Mouse (Mus musculus) liver (tissue): ENCODE results near the gene Zbtb20.

Experiments
- DNase-seq: peaks from one replicate; pipeline ENCODE4 v3.0.0-alpha.2; 2020; ENCODE audit warnings: mixed read lengths

The Zbtb20 gene

DNA sequence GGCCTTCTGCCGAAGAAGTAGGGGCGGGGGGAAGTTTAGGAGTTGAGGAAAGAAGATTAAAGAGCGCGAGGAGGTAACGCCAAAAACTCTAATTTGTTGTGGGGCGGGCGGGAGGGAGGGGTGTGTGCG, at the start of gene Zbtb20:
TSS of gene Zbtb20 (plus strand) at position 30 of the 129 bp plus-strand sequence.
- DNase-seq, result no peak

DNA sequence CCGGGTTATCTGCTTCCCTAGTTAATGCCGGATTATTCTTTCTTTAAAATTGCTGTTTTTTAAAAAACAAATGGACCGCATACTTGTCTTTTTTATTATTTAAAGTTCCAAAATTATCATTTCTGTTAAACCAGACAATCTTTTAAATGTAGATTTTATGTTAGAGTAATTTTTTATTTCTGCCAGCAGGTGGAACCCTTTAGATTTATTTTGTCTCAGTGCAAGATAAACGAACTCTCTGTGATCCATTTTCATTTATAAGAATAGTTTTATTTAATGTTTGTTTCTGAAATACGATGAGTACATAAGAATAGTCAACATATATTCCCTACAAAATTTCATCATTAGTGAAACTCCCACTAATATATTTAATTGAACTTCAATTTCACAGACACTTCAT, 39.7 kb upstream of the Zbtb20 start:
- no peak for DNase-seq

GRCm38 (mm10) chr16:42836404-42837120, 39.1 kb upstream of the Zbtb20 start:
- no peak for DNase-seq

DNA sequence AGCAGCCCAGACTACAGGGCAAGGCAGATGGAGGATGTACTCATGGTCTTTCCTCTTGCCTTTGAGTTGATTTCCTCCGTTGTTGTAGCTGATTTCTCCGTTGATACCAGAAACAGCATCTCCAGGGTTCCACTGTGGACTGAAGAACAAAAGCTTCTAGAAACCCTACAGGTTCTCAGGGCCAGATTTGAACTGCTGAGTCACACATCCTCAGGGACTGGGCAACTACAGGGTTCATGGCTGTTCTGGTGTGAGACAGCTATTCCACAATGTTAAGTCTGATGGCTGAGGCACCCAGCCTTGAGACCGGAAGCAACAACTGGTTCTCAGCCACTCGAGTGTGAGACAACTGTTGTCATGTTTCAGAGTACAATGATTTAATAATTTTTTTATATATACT, 37.5 kb upstream of the Zbtb20 start:
- DNase-seq, result no peak

GRCm38 (mm10) chr16:42857564-42858183, 18.0 kb upstream of the Zbtb20 start:
- DNase-seq, result no peak

- no peak for DNase-seq
These were observed 16.4 kb upstream of the Zbtb20 start for GRCm38 (mm10) chr16:42859251-42859650.

DNA sequence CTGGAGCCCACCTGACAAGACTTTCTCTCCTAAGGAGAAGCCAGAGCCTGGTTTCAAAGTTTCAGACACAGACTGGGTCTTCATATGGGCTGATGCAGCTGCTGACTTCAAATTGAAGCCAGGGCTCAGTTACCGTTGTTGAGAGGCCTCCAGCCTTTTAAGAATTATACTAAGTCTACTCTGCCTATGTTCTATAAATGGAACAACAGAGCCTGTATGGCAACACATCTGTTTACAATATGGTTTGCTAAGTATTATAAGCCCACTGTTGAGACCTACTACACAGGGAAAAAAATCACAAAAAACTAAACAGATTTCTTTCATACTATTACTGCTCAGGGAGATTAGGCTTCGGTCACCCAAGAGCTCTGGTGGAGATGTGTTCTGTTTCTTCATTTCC, 12.4 kb upstream of the Zbtb20 start:
- no peak for DNase-seq

- DNase-seq, result no peak
These were observed 9.6 kb upstream of the Zbtb20 start for GRCm38 (mm10) chr16:42866061-42866460.

- DNase-seq, result no peak
These were observed 3.6 kb upstream of the Zbtb20 start for GRCm38 (mm10) chr16:42872101-42872500.

GRCm38 (mm10) chr16:42873942-42874341, 1.7 kb upstream of the Zbtb20 start:
- no peak for DNase-seq

GRCm38 (mm10) chr16:42874456-42874855, 1.2 kb upstream of the Zbtb20 start:
- peak; percentile 33 for DNase-seq

DNA sequence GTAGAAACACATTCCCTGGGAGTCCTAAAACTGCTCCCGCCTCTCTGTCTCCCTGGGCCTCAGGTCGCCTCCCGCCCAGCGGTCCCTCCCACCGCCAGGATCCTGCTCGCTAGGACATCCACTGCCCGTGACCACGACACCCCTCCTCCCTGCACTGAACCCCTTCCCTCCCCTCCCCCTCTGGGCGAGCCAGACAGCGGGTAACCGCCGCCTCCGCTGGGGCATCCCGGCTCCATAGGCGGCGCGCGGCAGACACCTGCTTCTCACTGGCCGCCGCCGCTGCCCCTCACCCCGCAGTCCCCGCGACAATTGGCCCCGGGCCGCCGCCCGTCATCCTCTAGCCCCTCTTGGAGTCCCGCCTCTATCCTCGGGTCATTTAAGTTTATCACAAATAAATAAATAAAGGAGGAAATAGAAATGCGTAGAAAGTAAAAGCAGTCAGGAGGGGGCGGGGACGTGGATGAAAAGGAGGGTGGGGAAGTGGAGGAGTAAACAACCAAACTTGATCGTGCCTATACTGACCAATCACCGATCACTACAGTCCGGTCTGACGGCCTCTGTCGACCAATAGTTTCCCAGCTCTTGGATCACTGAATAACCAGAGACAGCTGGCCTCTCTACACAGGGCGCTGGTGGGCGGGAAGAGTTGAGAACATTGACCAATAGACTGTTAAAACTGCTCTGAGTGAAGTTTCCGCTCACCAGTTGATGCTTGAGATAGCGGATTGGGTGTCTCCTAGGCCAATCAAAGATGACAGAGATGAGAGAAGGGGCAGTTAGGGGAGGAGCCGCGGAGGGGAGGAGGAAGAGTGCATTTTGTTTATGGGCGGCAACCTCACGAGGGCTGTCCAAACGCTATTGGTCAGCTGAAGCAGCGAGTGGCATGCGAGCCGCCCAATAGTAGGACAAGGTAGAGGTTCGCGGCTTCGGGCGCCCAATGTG, 500 bp upstream of the Zbtb20 start:
- peak; percentile 96 for DNase-seq

GRCm38 (mm10) chr16:42876021-42877000, 630 bp downstream of the Zbtb20 start:
- peak; percentile 78 for DNase-seq

GRCm38 (mm10) chr16:42880046-42880445, 4.4 kb downstream of the Zbtb20 start:
- DNase-seq, result no peak

GRCm38 (mm10) chr16:42885538-42885937, 9.9 kb downstream of the Zbtb20 start:
- DNase-seq, result no peak

- DNase-seq, result no peak
These were observed 10.3 kb downstream of the Zbtb20 start for GRCm38 (mm10) chr16:42885964-42886363.

DNA sequence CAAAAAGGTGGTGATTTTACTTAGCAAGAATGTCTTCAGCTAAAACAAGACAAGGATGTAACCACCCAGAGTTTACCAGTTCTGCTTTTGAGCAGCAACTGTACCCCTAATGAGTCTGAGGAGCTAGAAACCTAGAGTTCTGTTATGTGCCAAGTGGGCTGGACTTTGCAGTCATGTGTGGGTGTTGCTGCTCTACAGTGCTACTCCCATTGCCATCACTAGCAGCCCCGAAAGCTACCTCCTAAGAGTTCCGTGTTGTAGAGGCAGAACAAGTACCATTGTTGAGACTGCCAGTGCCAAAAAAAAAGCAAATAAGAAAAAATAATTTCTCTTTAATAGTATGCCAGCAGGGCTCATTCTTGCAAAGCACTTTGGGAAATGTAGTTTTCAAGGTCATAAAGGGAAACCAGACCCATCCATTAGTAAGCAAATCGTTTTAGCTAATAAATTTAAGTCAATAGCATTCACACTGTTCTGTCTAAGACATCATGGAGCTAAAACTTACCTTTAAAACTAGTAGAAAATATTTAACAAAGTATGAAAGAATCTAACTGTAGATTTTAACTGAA, 21.5 kb downstream of the Zbtb20 start:
- DNase-seq, result no peak

DNA sequence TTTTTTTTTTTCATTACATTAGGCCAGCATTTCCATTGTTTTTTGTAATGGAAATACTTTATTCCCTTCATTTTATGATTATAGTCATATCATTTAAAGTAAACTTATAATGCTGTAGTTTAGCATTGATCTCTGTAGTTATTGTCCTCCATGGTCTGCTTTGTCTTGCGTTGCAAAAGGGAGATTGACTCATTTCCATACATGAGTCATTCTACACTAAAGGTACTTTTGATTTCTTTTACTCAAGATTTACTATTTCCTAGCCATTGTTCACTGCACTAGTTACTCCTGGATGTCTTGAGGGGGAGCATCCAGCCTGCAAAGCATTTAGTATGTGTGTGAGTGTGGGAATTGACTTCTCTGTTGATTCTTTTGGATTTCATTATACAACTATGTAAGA, 24.6 kb downstream of the Zbtb20 start:
- DNase-seq, result no peak

- no peak for DNase-seq
These were observed 31.6 kb downstream of the Zbtb20 start for GRCm38 (mm10) chr16:42907283-42907701.

DNA sequence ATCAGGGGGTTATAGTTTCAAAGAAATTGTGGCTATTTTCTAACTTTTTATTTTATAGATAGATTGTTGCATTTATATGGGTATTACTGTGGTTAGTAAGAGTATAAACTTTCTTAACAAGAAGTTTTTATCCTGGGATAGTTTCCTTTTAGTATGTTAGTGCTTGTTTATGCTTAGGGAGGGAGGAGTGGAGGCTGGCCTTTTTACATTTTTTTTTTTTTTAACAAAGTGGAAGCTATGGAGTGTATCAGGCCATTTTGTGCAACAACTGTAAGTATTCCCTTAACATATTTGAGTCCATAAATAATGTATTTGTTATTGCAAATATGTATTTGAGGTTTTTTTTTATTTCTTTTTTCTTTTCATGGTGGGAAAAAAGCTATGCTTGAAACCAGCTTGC, 32.7 kb downstream of the Zbtb20 start:
- DNase-seq, result no peak

- DNase-seq, result no peak
These were observed 33.2 kb downstream of the Zbtb20 start for GRCm38 (mm10) chr16:42908896-42909295.

- no peak for DNase-seq
These were observed 34.3 kb downstream of the Zbtb20 start for GRCm38 (mm10) chr16:42910016-42910415.
